Mouse (Mus musculus) kidney, adult 2 months (tissue): ENCODE results near the gene Zfand2b.

Source experiments
- CTCF ChIP-seq: fragments of 200-500 bp; conservative IDR thresholded peaks from 2 replicates; pipeline ENCODE4 v1.5.1; 2011; ENCODE audit warnings: low read depth, mild to moderate bottlenecking, control low read depth, low read length, moderate library complexity, mixed read lengths; ENCODE audit not compliant: insufficient read depth, insufficient read length
- POLR2A ChIP-seq: fragments of 200-500 bp; IDR thresholded peaks from one replicate; pipeline ENCODE4 v1.6.1; 2011; ENCODE audit warnings: low read depth, low read length, control low read depth

GRCm38 (mm10) chr1:75185495-75185894 is 17.0 kb downstream of the Zfand2b start:
- TF ChIP-seq CTCF (no peak), POLR2A (no peak)
